Mouse (Mus musculus): ENCODE measurements at regions not wholly inside any gene's neighbourhood (a gene's known extent, or its start where the extent isn't known, plus 50 kb on each side); places are given as distances from the start of the nearest gene placed in this dataset.

DNA sequence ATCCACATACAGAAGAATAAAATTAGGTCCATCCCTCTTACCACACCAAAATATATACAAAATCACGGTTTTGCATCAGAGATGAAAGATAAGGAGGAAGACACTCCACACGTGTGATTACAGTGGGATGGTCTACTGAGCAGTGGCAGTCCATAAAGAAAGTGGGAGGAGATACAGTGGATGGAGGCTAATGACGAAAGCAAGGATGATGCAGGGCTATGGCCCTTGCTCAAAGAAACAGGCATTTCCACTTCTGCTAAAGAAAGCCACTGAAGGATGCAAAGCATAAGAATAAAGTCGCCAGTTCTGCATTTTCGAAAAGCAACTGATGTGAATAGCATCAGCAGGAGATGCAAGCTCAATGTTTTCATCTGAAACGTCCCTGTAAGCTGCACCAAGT, 268.3 kb upstream of the Cnksr2 start:
- in situ Hi-C loops (cut with MboI; ENCODE audit: low pct_ligation_motif_present, low pct_unique_long_range_greater_than_20kb, low sequenced_read_pairs) (no loop called here), dilution Hi-C loops (cut with MboI; ENCODE audit: extremely low pct_ligation_motif_present, extremely low pct_unique_long_range_greater_than_20kb, low sequenced_read_pairs) (no loop called here)
- Histone ChIP-seq H3K27ac (ENCODE audit: insufficient read depth, low read depth) (no peak overlapping the region), H3K36me3 (replicated peaks in 1 of 2; ENCODE audit: control insufficient read depth in 1 of 2, insufficient read depth in 1 of 2, low read length in 1 of 2) (no peaks in the 10 kb centered on the region), H3K4me2 (ENCODE audit: insufficient read depth, low read depth, poor library complexity, severe bottlenecking) (no peak overlapping the region), H3K79me2 (replicated peaks; ENCODE audit: control insufficient read depth, extremely low read depth, insufficient read depth, poor library complexity, severe bottlenecking) (no peaks in the 10 kb centered on the region), H3K4me1 (ENCODE audit: control insufficient read depth in 1 of 2, insufficient read depth in 2 of 2) (peaks cover 0 to 4% of the 10 kb centered on the region in 2 experiments; a peak in 2 of 4 replicates), H3K9me3 (replicated peaks; ENCODE audit: low read length) (no peaks in the 10 kb centered on the region), H3K9ac (ENCODE audit: insufficient read depth, low read depth) (no peak overlapping the region), H3K27me3 (replicated peaks) (no peaks in the 10 kb centered on the region), H3K4me3 (replicated peaks in 1 of 3; ENCODE audit: low read depth in 2 of 3, low read length in 2 of 3, poor library complexity in 1 of 3) (no peak overlapping the region)
- TF ChIP-seq USF1 (IDR thresholded peaks at IDR 0.05; ENCODE audit: low read depth, low read length) (no peak), ZMIZ1 (IDR thresholded peaks at IDR 0.05; ENCODE audit: low read depth, low read length) (no peak), JUND (conservative IDR thresholded peaks at IDR 0.05; ENCODE audit: low read depth, low read length) (no peak), GABPA (IDR thresholded peaks at IDR 0.05; ENCODE audit: insufficient replicate concordance, low read depth, low read length) (no peak), ELF1 (IDR thresholded peaks at IDR 0.05; ENCODE audit: low read depth, low read length) (no peak), TBP (conservative IDR thresholded peaks at IDR 0.05; ENCODE audit: low read depth, low read length) (no peak), RAD21 (IDR thresholded peaks at IDR 0.05; ENCODE audit: low read depth, low read length) (no peak), TCF12 (IDR thresholded peaks at IDR 0.05; ENCODE audit: low read depth, low read length) (no peak), ZKSCAN1 (IDR thresholded peaks at IDR 0.05; ENCODE audit: borderline replicate concordance, low read depth, low read length) (no peak), POLR2AphosphoS2 (IDR thresholded peaks at IDR 0.05; ENCODE audit: low read depth, low read length) (no peak), EP300 (IDR thresholded peaks at IDR 0.05; ENCODE audit: low read length) (no peak), POLR2A (IDR thresholded peaks at IDR 0.05; ENCODE audit: low read depth, low read length) (no peak)
- no peak for DNase-seq (ENCODE audit: extremely low read depth)

GRCm38 (mm10) chrX:158308554-158308953, 265.5 kb upstream of the Cnksr2 start:
- Histone ChIP-seq H3K79me2 (replicated peaks; ENCODE audit: control insufficient read depth, extremely low read depth, insufficient read depth, poor library complexity, severe bottlenecking) (no peaks in the 10 kb centered on the region), H3K9me3 (replicated peaks; ENCODE audit: low read length) (no peaks in the 10 kb centered on the region), H3K4me2 (ENCODE audit: insufficient read depth, low read depth, poor library complexity, severe bottlenecking) (no peak overlapping the region), H3K9ac (ENCODE audit: insufficient read depth, low read depth) (no peak overlapping the region), H3K4me3 (replicated peaks in 1 of 3; ENCODE audit: low read depth in 2 of 3, low read length in 2 of 3, poor library complexity in 1 of 3) (no peak overlapping the region), H3K27me3 (replicated peaks) (no peaks in the 10 kb centered on the region), H3K4me1 (ENCODE audit: control insufficient read depth in 1 of 2, insufficient read depth in 2 of 2) (peaks cover 0 to 4% of the 10 kb centered on the region in 2 experiments; a peak in 2 of 4 replicates), H3K27ac (ENCODE audit: insufficient read depth, low read depth) (no peak overlapping the region), H3K36me3 (replicated peaks in 1 of 2; ENCODE audit: control insufficient read depth in 1 of 2, insufficient read depth in 1 of 2, low read length in 1 of 2) (no peaks in the 10 kb centered on the region)
- DNase-seq (ENCODE audit: extremely low read depth), result peak; percentile 2
- dilution Hi-C loops (cut with MboI; ENCODE audit: extremely low pct_ligation_motif_present, extremely low pct_unique_long_range_greater_than_20kb, low sequenced_read_pairs) (no loop called here), in situ Hi-C loops (cut with MboI; ENCODE audit: low pct_ligation_motif_present, low pct_unique_long_range_greater_than_20kb, low sequenced_read_pairs) (no loop called here)
- TF ChIP-seq GABPA (IDR thresholded peaks at IDR 0.05; ENCODE audit: insufficient replicate concordance, low read depth, low read length) (no peak), MEF2A (IDR thresholded peaks at IDR 0.05; ENCODE audit: borderline replicate concordance, low read depth, low read length) (no peak), JUN (IDR thresholded peaks at IDR 0.05; ENCODE audit: insufficient read depth, low read depth, low read length) (no peak)
